Mouse (Mus musculus): ENCODE data around the gene Plpp4. TPM values are rescaled to one million over a fixed set of nuclear protein-coding genes. Genes with fewer than 3 reads are reported as not detected.

The Plpp4 gene
- polyA plus RNA-seq, 1 experiment from 2014 or later, result 4.5 TPM

DNA sequence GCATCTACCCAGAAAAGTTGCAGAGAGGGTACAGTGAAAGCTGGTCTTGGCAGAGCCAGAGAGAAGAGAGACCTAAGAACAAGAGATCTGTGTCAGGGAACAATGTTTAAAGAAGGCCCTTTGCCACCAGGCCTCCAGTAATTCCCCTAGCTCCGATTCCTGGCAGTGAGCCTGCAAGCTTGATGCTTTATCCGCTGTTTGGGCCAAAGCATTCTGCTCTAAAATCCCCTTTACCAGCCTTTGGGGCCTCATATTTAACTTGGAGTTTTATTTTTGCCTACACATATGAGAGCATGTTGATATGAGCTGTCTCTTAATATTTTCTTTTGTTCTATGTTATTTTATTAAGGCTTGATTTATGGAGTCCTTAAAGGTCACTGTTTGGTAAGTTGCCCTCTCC lies 57.1 kb downstream of the Plpp4 start:
- H3K4me2 ChIP-seq, result no peak overlapping the region
- peaks cover 2% of the 10 kb centered on the region; the same call in 1 of the 2 replicates for H3K4me1 ChIP-seq (ENCODE audit: control insufficient read depth, insufficient read depth, low read length)

DNA sequence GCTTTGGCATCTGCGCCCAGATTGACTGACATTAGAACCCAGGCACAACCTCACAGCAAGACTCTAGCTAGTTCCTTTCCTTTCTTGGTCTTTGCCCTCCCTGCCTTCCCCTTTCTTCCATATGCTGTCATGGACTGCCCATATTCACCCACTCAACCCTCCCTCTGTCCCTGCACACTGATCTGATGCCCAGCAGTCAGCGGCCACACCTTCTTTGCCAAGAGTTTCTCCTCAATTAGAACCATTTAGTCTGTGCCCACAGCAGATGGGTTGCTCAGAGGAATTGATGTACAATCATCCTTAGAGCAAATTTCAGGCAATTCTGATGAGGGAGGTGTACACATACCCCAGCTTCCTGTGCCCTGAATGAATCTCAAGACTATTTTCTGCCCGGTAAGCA lies 83.3 kb downstream of the Plpp4 start:
- Histone ChIP-seq H3K27ac (ENCODE audit: low read depth, low read length) (no peak overlapping the region), H3K4me1 (ENCODE audit: control insufficient read depth, insufficient read depth, low read length) (no peaks in the 10 kb centered on the region), H3K9me3 (ENCODE audit: control insufficient read depth, low read length) (no peaks in the 10 kb centered on the region), H3K4me2 (no peak overlapping the region), H3K27me3 (ENCODE audit: control insufficient read depth, insufficient read depth, low read length) (no peaks in the 10 kb centered on the region), H3K36me3 (ENCODE audit: control insufficient read depth, insufficient read depth, low read length) (no peaks in the 10 kb centered on the region), H3K9ac (ENCODE audit: low read length) (no peak overlapping the region), H3K4me3 (ENCODE audit: low read depth, low read length) (no peak overlapping the region)
- ATAC-seq (ENCODE audit: low FRiP score), result no peak
- WGBS, result 96% methylated on average over 3 of the region's 3 CpGs
- no peak for DNase-seq (ENCODE audit: low spot score, missing footprints)

More for the DNA sequence above, 57.1 kb downstream of the Plpp4 start:
- Histone ChIP-seq H3K36me3 (ENCODE audit: control insufficient read depth, insufficient read depth, low read length) (no peaks in the 10 kb centered on the region), H3K9ac (ENCODE audit: low read length) (no peak overlapping the region), H3K27ac (ENCODE audit: low read depth, low read length) (no peak overlapping the region), H3K27me3 (ENCODE audit: control insufficient read depth, insufficient read depth, low read length) (no peaks in the 10 kb centered on the region), H3K4me3 (ENCODE audit: low read depth, low read length) (no peak overlapping the region), H3K9me3 (ENCODE audit: control insufficient read depth, low read length) (no peaks in the 10 kb centered on the region)
- 92% methylated on average over 2 of the region's 2 CpGs for WGBS
- ATAC-seq (ENCODE audit: low FRiP score), result no peak
- DNase-seq (ENCODE audit: low spot score, missing footprints), result no peak

DNA sequence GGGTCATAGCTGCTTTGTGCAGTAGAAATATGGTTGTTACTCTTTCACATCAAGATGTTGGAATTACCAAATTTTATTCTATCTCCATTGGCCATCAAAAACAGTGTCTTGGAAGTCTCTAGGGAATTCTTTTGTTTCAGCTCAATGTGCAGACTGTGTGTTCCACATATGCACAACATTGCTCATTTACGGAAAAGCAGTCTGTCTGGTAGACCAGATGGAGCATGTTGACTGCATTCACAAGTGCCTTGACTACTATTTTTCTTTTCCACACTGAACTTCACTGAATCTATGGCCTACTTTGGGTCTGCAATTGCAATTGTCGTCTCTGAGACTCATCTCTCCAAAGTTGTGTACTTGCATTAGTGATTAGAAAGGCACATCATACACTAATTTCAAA lies 98.7 kb downstream of the Plpp4 start:
- no peak overlapping the region for H3K4me3 ChIP-seq (ENCODE audit: low read depth, low read length)
- no peaks in the 10 kb centered on the region for H3K9me3 ChIP-seq (ENCODE audit: control insufficient read depth, low read length)
- no peaks in the 10 kb centered on the region for H3K27me3 ChIP-seq (ENCODE audit: control insufficient read depth, insufficient read depth, low read length)
- H3K4me2 ChIP-seq, result no peak overlapping the region
- H3K27ac ChIP-seq (ENCODE audit: low read depth, low read length), result no peak overlapping the region
- H3K4me1 ChIP-seq (ENCODE audit: control insufficient read depth, insufficient read depth, low read length), result no peaks in the 10 kb centered on the region
- DNase-seq (ENCODE audit: low spot score, missing footprints), result no peak
- no peaks in the 10 kb centered on the region for H3K36me3 ChIP-seq (ENCODE audit: control insufficient read depth, insufficient read depth, low read length)
- ATAC-seq (ENCODE audit: low FRiP score), result no peak
- 93% methylated on average over 2 of the region's 2 CpGs for WGBS
- H3K9ac ChIP-seq (ENCODE audit: low read length), result no peak overlapping the region

DNA sequence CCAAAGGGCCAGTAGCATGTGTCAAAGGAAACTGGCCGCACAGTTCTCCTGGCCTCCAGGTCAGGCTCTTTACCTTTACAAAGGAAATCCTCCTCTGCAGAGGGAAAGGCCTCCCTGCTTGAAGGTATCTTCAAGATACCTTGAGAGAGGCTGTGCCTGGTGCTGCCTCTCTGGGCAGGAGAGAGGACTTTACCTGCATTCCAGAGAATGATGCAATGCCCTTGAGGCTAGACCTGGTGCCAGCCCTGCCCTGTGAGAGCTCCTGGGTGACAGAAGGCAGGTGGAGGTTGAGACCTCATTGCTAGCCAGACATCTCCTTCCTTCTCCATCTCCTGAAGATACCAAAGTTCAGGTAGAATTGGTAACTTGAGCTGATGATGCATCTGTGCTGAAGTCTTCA lies 118.5 kb downstream of the Plpp4 start:
- DNase-seq (ENCODE audit: low spot score, missing footprints) (no peak), ATAC-seq (ENCODE audit: low FRiP score) (no peak)
- H3K4me1 ChIP-seq (ENCODE audit: control insufficient read depth, insufficient read depth, low read length), result no peaks in the 10 kb centered on the region
- H3K27ac ChIP-seq (ENCODE audit: low read depth, low read length), result no peak overlapping the region
- no peaks in the 10 kb centered on the region for H3K9me3 ChIP-seq (ENCODE audit: control insufficient read depth, low read length)
- no peaks in the 10 kb centered on the region for H3K36me3 ChIP-seq (ENCODE audit: control insufficient read depth, insufficient read depth, low read length)
- H3K27me3 ChIP-seq (ENCODE audit: control insufficient read depth, insufficient read depth, low read length), result no peaks in the 10 kb centered on the region
- 93% methylated on average over 1 of the region's 1 CpGs for whole genome bisulfite sequencing
- H3K9ac ChIP-seq (ENCODE audit: low read length), result no peak overlapping the region
- no peak overlapping the region for H3K4me2 ChIP-seq
- H3K4me3 ChIP-seq (ENCODE audit: low read depth, low read length), result no peak overlapping the region

DNA sequence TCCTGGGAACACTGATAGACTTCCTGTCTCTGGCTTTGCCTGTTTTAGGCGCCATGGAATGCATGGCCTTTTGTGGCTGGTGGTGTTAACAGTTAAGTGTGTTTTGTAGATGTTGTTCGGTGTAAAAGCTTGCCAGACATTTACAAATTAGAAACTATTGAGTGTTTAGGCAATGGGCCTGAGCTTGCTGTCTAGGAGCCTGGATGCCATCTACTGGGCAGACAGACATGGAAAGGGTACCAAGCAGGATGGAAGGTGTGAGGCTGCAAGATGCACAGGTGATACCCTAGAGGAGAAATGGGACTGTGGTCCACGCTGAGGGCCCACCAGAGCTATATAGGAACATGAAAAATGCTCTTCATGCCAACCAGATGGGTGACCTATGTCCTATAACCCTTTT lies 128.3 kb downstream of the Plpp4 start:
- Histone ChIP-seq H3K27me3 (ENCODE audit: control insufficient read depth, insufficient read depth, low read length) (no peaks in the 10 kb centered on the region), H3K9me3 (ENCODE audit: control insufficient read depth, low read length) (no peaks in the 10 kb centered on the region), H3K4me1 (ENCODE audit: control insufficient read depth, insufficient read depth, low read length) (no peaks in the 10 kb centered on the region), H3K9ac (ENCODE audit: low read length) (no peak overlapping the region), H3K4me2 (no peak overlapping the region), H3K36me3 (ENCODE audit: control insufficient read depth, insufficient read depth, low read length) (no peaks in the 10 kb centered on the region), H3K27ac (ENCODE audit: low read depth, low read length) (no peak overlapping the region), H3K4me3 (ENCODE audit: low read depth, low read length) (no peak overlapping the region)
- DNase-seq (ENCODE audit: low spot score, missing footprints), result no peak
- WGBS, result 82% methylated on average over 3 of the region's 3 CpGs
- no peak for ATAC-seq (ENCODE audit: low FRiP score)

DNA sequence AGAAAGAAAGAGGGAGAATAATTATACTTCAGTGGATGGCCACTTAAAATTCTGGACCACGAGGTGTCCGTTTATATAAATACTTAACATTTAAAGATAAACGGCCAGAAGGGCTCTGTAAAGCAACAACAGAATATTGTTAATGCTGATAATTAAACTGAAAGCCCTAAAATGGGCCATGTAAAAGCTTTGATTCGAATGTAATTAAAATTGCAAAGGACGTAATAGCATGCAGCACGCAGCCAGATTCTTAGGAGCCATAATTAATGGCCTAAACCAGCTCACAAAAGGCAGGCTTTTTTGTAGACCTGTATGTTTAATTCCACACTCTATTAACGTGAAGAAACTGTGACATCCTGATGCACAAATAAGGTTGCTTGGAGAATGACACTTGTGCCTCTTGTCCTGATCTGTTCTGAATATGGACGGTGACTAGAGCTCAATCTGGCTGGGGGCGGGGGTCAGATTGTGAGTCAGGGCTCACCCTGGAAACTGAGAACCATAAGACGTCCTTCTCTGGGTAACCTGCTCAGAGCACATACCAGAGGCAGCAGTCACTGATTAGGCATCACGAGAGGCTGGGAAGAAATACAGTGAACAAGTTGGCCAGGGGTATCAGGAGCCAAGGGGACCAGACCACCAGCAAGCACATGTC lies 136.1 kb downstream of the Plpp4 start:
- DNase-seq (ENCODE audit: low spot score, missing footprints) (no peak), ATAC-seq (ENCODE audit: low FRiP score) (no peak)
- Histone ChIP-seq H3K4me3 (ENCODE audit: low read depth, low read length) (no peak overlapping the region), H3K27me3 (ENCODE audit: control insufficient read depth, insufficient read depth, low read length) (no peaks in the 10 kb centered on the region), H3K4me2 (no peak overlapping the region), H3K36me3 (ENCODE audit: control insufficient read depth, insufficient read depth, low read length) (no peaks in the 10 kb centered on the region), H3K9me3 (ENCODE audit: control insufficient read depth, low read length) (no peaks in the 10 kb centered on the region), H3K4me1 (ENCODE audit: control insufficient read depth, insufficient read depth, low read length) (no peaks in the 10 kb centered on the region), H3K9ac (ENCODE audit: low read length) (no peak overlapping the region), H3K27ac (ENCODE audit: low read depth, low read length) (no peak overlapping the region)
- WGBS, result 70% methylated on average over 11 of the region's 11 CpGs

DNA sequence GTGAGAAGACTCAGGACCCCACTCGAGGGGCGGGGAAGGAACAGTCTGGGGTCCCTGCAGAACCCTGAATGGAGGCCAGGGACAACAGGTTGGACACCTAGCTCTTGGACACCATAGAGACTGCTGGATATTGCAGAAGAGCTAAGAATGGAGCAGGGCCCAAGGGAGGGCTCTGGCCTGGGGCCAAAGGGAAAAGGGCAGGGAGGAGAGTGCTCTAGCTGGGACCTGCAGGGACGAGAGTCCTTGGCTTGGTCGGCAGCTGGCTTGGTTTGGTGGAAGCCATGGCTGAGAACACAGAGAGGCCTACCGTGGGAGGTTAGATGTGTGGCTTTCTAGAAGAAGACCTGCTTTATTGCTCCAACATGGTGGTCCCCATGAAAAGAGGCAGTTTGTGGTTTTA lies 139.7 kb downstream of the Plpp4 start:
- ATAC-seq (ENCODE audit: low FRiP score) (no peak), DNase-seq (ENCODE audit: low spot score, missing footprints) (no peak)
- no peaks in the 10 kb centered on the region for H3K36me3 ChIP-seq (ENCODE audit: control insufficient read depth, insufficient read depth, low read length)
- H3K9ac ChIP-seq (ENCODE audit: low read length), result no peak overlapping the region
- H3K27ac ChIP-seq (ENCODE audit: low read depth, low read length), result no peak overlapping the region
- no peaks in the 10 kb centered on the region for H3K4me1 ChIP-seq (ENCODE audit: control insufficient read depth, insufficient read depth, low read length)
- H3K4me2 ChIP-seq, result no peak overlapping the region
- no peaks in the 10 kb centered on the region for H3K9me3 ChIP-seq (ENCODE audit: control insufficient read depth, low read length)
- H3K27me3 ChIP-seq (ENCODE audit: control insufficient read depth, insufficient read depth, low read length), result no peaks in the 10 kb centered on the region
- 85% methylated on average over 5 of the region's 5 CpGs for WGBS
- H3K4me3 ChIP-seq (ENCODE audit: low read depth, low read length), result no peak overlapping the region

DNA sequence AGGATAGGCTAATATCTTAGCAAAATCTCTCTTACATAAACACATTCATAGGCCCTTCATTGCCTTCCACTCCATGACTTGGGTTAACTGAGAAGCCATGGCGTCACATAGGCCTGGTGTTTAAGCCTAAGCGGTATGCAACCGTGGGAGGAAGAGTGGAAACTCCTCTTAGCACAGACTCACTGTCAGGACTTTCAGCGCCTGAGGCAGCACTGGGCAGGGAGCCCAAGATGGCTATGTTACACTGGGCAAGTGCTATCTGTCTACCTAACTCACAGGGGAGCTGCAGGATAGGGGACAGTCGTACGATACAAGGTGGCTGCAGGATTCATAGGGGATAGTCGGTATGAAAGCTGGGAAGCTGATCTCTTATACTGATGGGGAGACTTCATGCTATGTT lies 142.2 kb downstream of the Plpp4 start:
- Histone ChIP-seq H3K36me3 (ENCODE audit: control insufficient read depth, insufficient read depth, low read length) (no peaks in the 10 kb centered on the region), H3K4me3 (ENCODE audit: low read depth, low read length) (no peak overlapping the region), H3K4me1 (ENCODE audit: control insufficient read depth, insufficient read depth, low read length) (peaks cover 3% of the 10 kb centered on the region; the same call in 1 of the 2 replicates), H3K27me3 (ENCODE audit: control insufficient read depth, insufficient read depth, low read length) (no peaks in the 10 kb centered on the region), H3K4me2 (no peak overlapping the region), H3K9me3 (ENCODE audit: control insufficient read depth, low read length) (no peaks in the 10 kb centered on the region), H3K9ac (ENCODE audit: low read length) (no peak overlapping the region), H3K27ac (ENCODE audit: low read depth, low read length) (no peak overlapping the region)
- 91% methylated on average over 7 of the region's 7 CpGs for WGBS
- ATAC-seq (ENCODE audit: low FRiP score), result no peak
- DNase-seq (ENCODE audit: low spot score, missing footprints), result no peak

DNA sequence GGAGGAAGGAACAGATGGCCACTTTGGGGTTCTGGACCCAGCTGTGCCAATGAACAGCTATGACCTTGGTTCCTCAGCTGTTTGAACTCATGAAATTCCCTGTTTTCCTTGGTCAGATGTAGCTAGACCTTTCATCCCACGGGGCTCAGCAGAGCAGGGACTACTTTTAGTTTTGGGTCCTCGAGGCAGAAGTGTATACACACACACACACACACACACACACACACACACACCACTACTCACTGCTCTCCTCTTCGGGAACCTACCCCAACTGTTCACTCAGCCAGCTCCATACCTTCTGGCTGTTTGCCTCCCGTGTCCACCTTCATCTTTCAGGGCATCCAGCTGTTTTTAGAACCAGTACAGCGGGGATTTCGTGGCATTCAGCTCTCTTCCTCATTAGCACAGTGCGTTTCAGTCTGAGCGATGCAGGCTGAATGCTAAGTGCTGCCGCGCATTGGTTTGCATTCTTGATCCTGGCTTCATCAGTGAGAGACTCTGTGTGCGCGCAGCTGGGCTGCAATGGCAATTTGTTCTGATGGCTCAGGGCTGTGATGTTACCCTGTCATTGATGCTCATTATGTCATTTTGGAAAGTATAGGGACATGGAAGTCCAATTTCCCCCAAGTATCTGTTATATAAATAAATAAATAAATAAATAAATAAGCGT lies 146.0 kb downstream of the Plpp4 start:
- ATAC-seq (ENCODE audit: low FRiP score) (peak; percentile 82), DNase-seq (ENCODE audit: low spot score, missing footprints) (peak; percentile 91)
- Histone ChIP-seq H3K36me3 (ENCODE audit: control insufficient read depth, insufficient read depth, low read length) (no peaks in the 10 kb centered on the region), H3K9ac (ENCODE audit: low read length) (no peak overlapping the region), H3K4me1 (ENCODE audit: control insufficient read depth, insufficient read depth, low read length) (peaks cover 10% of the 10 kb centered on the region; the same call in 1 of the 2 replicates), H3K4me2 (no peak overlapping the region), H3K27me3 (ENCODE audit: control insufficient read depth, insufficient read depth, low read length) (no peaks in the 10 kb centered on the region), H3K9me3 (ENCODE audit: control insufficient read depth, low read length) (no peaks in the 10 kb centered on the region), H3K4me3 (ENCODE audit: low read depth, low read length) (no peak overlapping the region), H3K27ac (ENCODE audit: low read depth, low read length) (0 out of 2 replicates have a peak overlapping the region, but pooled peaks have one; percentile 16)
- 63% methylated on average over 13 of the region's 13 CpGs for WGBS
